In genomic region chr3:100464596-100464995, GRCm38 (mm10) we compare ENCODE assay signal across 28 mouse cellular contexts. TPM values are rescaled to one million over a fixed set of nuclear protein-coding genes. Genes with fewer than 3 reads are reported as not detected.
DNase-seq lines count a peak whose midpoint lies in the region; ATAC-seq and TF ChIP-seq lines count a peak whose summit lies in the region.
"Had no signal": no experiment of that assay in that cellular context is flagged by ENCODE, and none has a peak within 500 bp of the region (broad histone marks: within the 10 kb centered on the region; RNA-seq: fewer than 3 reads in every experiment).

No protein-coding gene starts in this region.

- TF ChIP-seq CTCF in kidney, adult 2 months (conservative IDR thresholded peaks at IDR 0.05; ENCODE audit: insufficient read depth, insufficient read length, low read depth, low read length): no peak
- no peak for TF ChIP-seq CTCF in liver, adult 2 months (IDR thresholded peaks at IDR 0.05; ENCODE audit: low read depth, low read length)
- no peak for TF ChIP-seq CTCF in small intestine, adult 2 months (IDR thresholded peaks at IDR 0.05; ENCODE audit: extremely low read depth, insufficient read length, insufficient replicate concordance, low read depth, low read length)

- H3K27me3 ChIP-seq in kidney, adult 2 months (replicated peaks; ENCODE audit: control insufficient read depth, insufficient read depth, low read length): no peaks in the 10 kb centered on the region
- no peaks in the 10 kb centered on the region for H3K27me3 ChIP-seq in liver, adult 2 months (ENCODE audit: control insufficient read depth, insufficient read depth, low read length)
- H3K27me3 ChIP-seq in liver, embryonic 11.5 days (replicated peaks; ENCODE audit: control insufficient read depth, insufficient read depth, low read length): no peaks in the 10 kb centered on the region
- no peaks in the 10 kb centered on the region for H3K27me3 ChIP-seq in small intestine, adult 2 months (ENCODE audit: control insufficient read depth, insufficient read depth, low read length)
- H3K27me3 ChIP-seq in hindbrain, embryonic 14.5 days (ENCODE audit: control insufficient read depth, insufficient read depth, low read length): no peaks in the 10 kb centered on the region
- H3K27me3 ChIP-seq: embryonic facial prominence, embryonic 13.5 days; forebrain, embryonic 12.5 days; forebrain, embryonic 15.5 days; heart, embryonic 12.5 days; heart, embryonic 15.5 days; hindbrain, embryonic 13.5 days had no signal

- ATAC-seq in liver, embryonic 11.5 days (replicated peaks; ENCODE audit: low FRiP score): no peak
- no peak for ATAC-seq in hindbrain, embryonic 14.5 days (ENCODE audit: low FRiP score)
- ATAC-seq: CD4-positive, CD25-positive, alpha-beta regulatory T cell, adult 4 months; forebrain, embryonic 15.5 days had no signal

- peak; percentile 77 for DNase-seq in kidney, adult 2 months
- no peak for DNase-seq in kidney, postnatal 14 days
- DNase-seq in liver, adult 2 months (ENCODE audit: extremely low read depth, low read depth, low spot score): peak; percentile 74
- no peak for DNase-seq in liver, embryonic 11.5 days (ENCODE audit: low spot score)
- DNase-seq in kidney, postnatal 25 days: peak; percentile 39 to 61
- DNase-seq in hindbrain, embryonic 14.5 days (ENCODE audit: low spot score): no peak
- DNase-seq: adrenal gland, adult 8-10 months; adrenal gland, postnatal 25 days; cerebellum, adult 11-12 months; cerebellum, adult 8-10 months; cerebellum, postnatal 10 days; cerebellum, postnatal 36 days; embryo, embryonic 11 days; gastrocnemius, postnatal 25 days; heart, adult 18-20 months; heart, postnatal 10 days; heart, postnatal 36 days had no signal

- no peak overlapping the region for H3K4me3 ChIP-seq in kidney, adult 2 months (ENCODE audit: insufficient read depth, low read depth, low read length)
- H3K4me3 ChIP-seq in liver, adult 2 months (ENCODE audit: insufficient read depth, low read depth, low read length): no peak overlapping the region
- no peak overlapping the region for H3K4me3 ChIP-seq in liver, embryonic 11.5 days (ENCODE audit: low read depth, low read length)
- no peak overlapping the region for H3K4me3 ChIP-seq in small intestine, adult 2 months (ENCODE audit: low read depth, low read length)
- H3K4me3 ChIP-seq in hindbrain, embryonic 14.5 days (replicated peaks; ENCODE audit: low read length): no peak overlapping the region
- H3K4me3 ChIP-seq: embryonic facial prominence, embryonic 10.5 days; embryonic facial prominence, embryonic 13.5 days; erythroblast, embryonic 14.5 days; forebrain, embryonic 12.5 days; forebrain, embryonic 15.5 days; heart, embryonic 12.5 days; heart, embryonic 15.5 days; hindbrain, embryonic 10.5 days; hindbrain, embryonic 13.5 days had no signal

- WGBS in kidney, adult 2 months: 67% methylated on average over 5 of the region's 5 CpGs
- 63% methylated on average over 5 of the region's 5 CpGs for WGBS in liver, adult 2 months
- WGBS in liver, embryonic 11.5 days: 90% methylated on average over 5 of the region's 5 CpGs
- 62% methylated on average over 5 of the region's 5 CpGs for WGBS in small intestine, adult 2 months
- WGBS in hindbrain, embryonic 14.5 days: 94% methylated on average over 5 of the region's 5 CpGs

- TF ChIP-seq POLR2A in kidney, adult 2 months (IDR thresholded peaks at IDR 0.05; ENCODE audit: low read depth, low read length): no peak
- TF ChIP-seq POLR2A in liver, adult 2 months (IDR thresholded peaks at IDR 0.05; ENCODE audit: extremely low read depth, insufficient read depth, low read length): no peak
- no peak for TF ChIP-seq POLR2A in small intestine, adult 2 months (IDR thresholded peaks at IDR 0.05; ENCODE audit: low read depth, low read length)

- no peak overlapping the region for H3K4me2 ChIP-seq in liver, embryonic 11.5 days
- H3K4me2 ChIP-seq in hindbrain, embryonic 14.5 days (replicated peaks): no peak overlapping the region
- H3K4me2 ChIP-seq: embryonic facial prominence, embryonic 13.5 days; forebrain, embryonic 12.5 days; forebrain, embryonic 15.5 days; heart, embryonic 15.5 days; hindbrain, embryonic 13.5 days had no signal

- H3K9ac ChIP-seq in liver, adult 2 months (ENCODE audit: low read depth, low read length): no peak overlapping the region
- no peak overlapping the region for H3K9ac ChIP-seq in liver, embryonic 11.5 days (ENCODE audit: low read depth, low read length)
- no peak overlapping the region for H3K9ac ChIP-seq in hindbrain, embryonic 14.5 days
- H3K9ac ChIP-seq: embryonic facial prominence, embryonic 13.5 days; forebrain, embryonic 12.5 days; forebrain, embryonic 15.5 days; heart, embryonic 12.5 days; heart, embryonic 15.5 days; hindbrain, embryonic 13.5 days had no signal

- H3K9me3 ChIP-seq in liver, embryonic 11.5 days (ENCODE audit: control insufficient read depth, low read length): no peaks in the 10 kb centered on the region
- no peaks in the 10 kb centered on the region for H3K9me3 ChIP-seq in hindbrain, embryonic 14.5 days (ENCODE audit: control insufficient read depth, low read length)
- H3K9me3 ChIP-seq: embryonic facial prominence, embryonic 10.5 days; embryonic facial prominence, embryonic 13.5 days; forebrain, embryonic 12.5 days; forebrain, embryonic 15.5 days; heart, embryonic 12.5 days; heart, embryonic 15.5 days; hindbrain, embryonic 10.5 days; hindbrain, embryonic 13.5 days had no signal

- peaks cover 7% of the 10 kb centered on the region; the same call in 1 of the 2 replicates for H3K4me1 ChIP-seq in kidney, adult 2 months (ENCODE audit: control insufficient read depth, insufficient read depth, low read length)
- H3K4me1 ChIP-seq in liver, adult 2 months (ENCODE audit: control insufficient read depth, insufficient read depth, low read length): peaks cover 1% of the 10 kb centered on the region; the same call in 1 of the 2 replicates
- H3K4me1 ChIP-seq in liver, embryonic 11.5 days (replicated peaks; ENCODE audit: control insufficient read depth, insufficient read depth, low read length): peaks cover 3% of the 10 kb centered on the region; the same call in 1 of the 2 replicates
- H3K4me1 ChIP-seq in small intestine, adult 2 months (ENCODE audit: control insufficient read depth, insufficient read depth, insufficient read length, low read length): peaks cover 8% of the 10 kb centered on the region; the same call in 1 of the 2 replicates
- peaks cover 15% of the 10 kb centered on the region for H3K4me1 ChIP-seq in hindbrain, embryonic 14.5 days (replicated peaks; ENCODE audit: control insufficient read depth, insufficient read depth, low read length)

- H3K36me3 ChIP-seq in kidney, adult 2 months (ENCODE audit: control insufficient read depth, insufficient read depth, low read length): no peaks in the 10 kb centered on the region
- no peaks in the 10 kb centered on the region for H3K36me3 ChIP-seq in liver, adult 2 months (ENCODE audit: control insufficient read depth, insufficient read depth, low read length)
- no peaks in the 10 kb centered on the region for H3K36me3 ChIP-seq in liver, embryonic 11.5 days (ENCODE audit: control insufficient read depth, insufficient read depth, low read length)
- no peaks in the 10 kb centered on the region for H3K36me3 ChIP-seq in small intestine, adult 2 months (ENCODE audit: control insufficient read depth, insufficient read depth, low read length)
- H3K36me3 ChIP-seq in hindbrain, embryonic 14.5 days (replicated peaks; ENCODE audit: control insufficient read depth, insufficient read depth): no peaks in the 10 kb centered on the region
- H3K36me3 ChIP-seq: embryonic facial prominence, embryonic 10.5 days; embryonic facial prominence, embryonic 13.5 days; forebrain, embryonic 12.5 days; forebrain, embryonic 15.5 days; heart, embryonic 12.5 days; heart, embryonic 15.5 days; hindbrain, embryonic 10.5 days; hindbrain, embryonic 13.5 days had no signal

- no peak overlapping the region for H3K27ac ChIP-seq in kidney, adult 2 months (ENCODE audit: insufficient read depth, low read depth, low read length)
- H3K27ac ChIP-seq in liver, adult 2 months (replicated peaks; ENCODE audit: insufficient read depth, low read depth, low read length): no peak overlapping the region
- H3K27ac ChIP-seq in liver, embryonic 11.5 days (ENCODE audit: low read depth, low read length): no peak overlapping the region
- H3K27ac ChIP-seq in small intestine, adult 2 months (ENCODE audit: insufficient read depth, low read depth, low read length): 0 out of 2 replicates have a peak overlapping the region, but pooled peaks have one; percentile 15
- no peak overlapping the region for H3K27ac ChIP-seq in hindbrain, embryonic 14.5 days
- H3K27ac ChIP-seq: embryonic facial prominence, embryonic 13.5 days; forebrain, embryonic 12.5 days; forebrain, embryonic 15.5 days; hindbrain, embryonic 10.5 days; hindbrain, embryonic 13.5 days had no signal

- no peaks in the 10 kb centered on the region for H3K79me2 ChIP-seq in liver, adult 2 months (ENCODE audit: control insufficient read depth, insufficient read depth, low read length)

RNA-seq across cellular contexts. Expression of gene Tent5c, which starts 24.5 kb away (rescaled TPM):
- polyA plus RNA-seq in kidney, adult 2 months (2012; rRNA removed): 3.8 and 4.2 TPM in 2 replicates
- 6.7 and 9.4 TPM in 2 replicates for total RNA-seq in liver, adult 2 months (2014; rRNA removed)
- 2.3 and 3.1 TPM in 2 replicates for polyA plus RNA-seq in liver, adult 2 months (2012; rRNA removed)
- polyA plus RNA-seq in liver, embryonic 11.5 days (2014; fragmentation: Nextera tagmentation; extraction: Ambion mirVana): 10.5 and 11.3 TPM in 2 replicates
- polyA plus RNA-seq in small intestine, adult 2 months (2012; rRNA removed): 7.7 and 10.3 TPM in 2 replicates
- 3.2 and 5.7 TPM in 2 replicates for polyA plus RNA-seq in hindbrain, embryonic 14.5 days (2014; fragmentation: Nextera tagmentation; extraction: Ambion mirVana)

Comparison
In these comparisons a context has a peak if more than half of its experiments do, and no peak if none do; other contexts are left out.
1. DNase-seq: peak in kidney, adult 2 months (single experiment), liver, adult 2 months (single experiment) and kidney, postnatal 25 days (2 of 2); none in kidney, postnatal 14 days (single experiment), liver, embryonic 11.5 days (single experiment) and hindbrain, embryonic 14.5 days (single experiment).